Mouse (Mus musculus) embryonic facial prominence, embryonic 13.5 days (tissue): Measurements from ENCODE around the gene Acvr1b. TPM values are rescaled to one million over a fixed set of nuclear protein-coding genes. Genes with fewer than 3 reads are reported as not detected.

Source experiments
- ATAC-seq: fragments of 200-750 bp; cut with Nextera tagmentation; 2 replicates; pipeline ENCODE4 v1.8.0; 2017; ENCODE audit warnings: low read depth; ENCODE audit not compliant: insufficient number of reproducible peaks, insufficient read depth, low FRiP score, low TSS enrichment
- H3K27ac ChIP-seq: fragments of 300-500 bp; sonication (generic); 2 replicates; pipeline ENCODE4 v1.5.1; 2015; ENCODE audit warnings: moderate library complexity, mild to moderate bottlenecking, inconsistent platforms
- H3K27me3 ChIP-seq: fragments of 300-500 bp; sonication (generic); 2 replicates; pipeline ENCODE4 v1.6.1; 2015; ENCODE audit warnings: mild to moderate bottlenecking, inconsistent platforms
- H3K36me3 ChIP-seq: fragments of 300-500 bp; sonication (generic); 2 replicates; pipeline ENCODE4 v1.6.1; 2015; ENCODE audit warnings: mild to moderate bottlenecking, inconsistent platforms
- H3K4me1 ChIP-seq: fragments of 300-500 bp; sonication (generic); 2 replicates; pipeline ENCODE4 v1.6.1; 2015; ENCODE audit warnings: inconsistent platforms
- H3K4me2 ChIP-seq: fragments of 300-500 bp; sonication (generic); 2 replicates; pipeline ENCODE4 v1.6.1; 2015; ENCODE audit warnings: moderate library complexity, mild to moderate bottlenecking, inconsistent platforms
- H3K4me3 ChIP-seq: fragments of 300-500 bp; sonication (generic); 2 replicates; pipeline ENCODE4 v1.5.1; 2015; ENCODE audit warnings: mild to moderate bottlenecking, inconsistent platforms
- H3K9ac ChIP-seq: fragments of 300-500 bp; sonication (generic); 2 replicates; pipeline ENCODE4 v1.6.1; 2015; ENCODE audit warnings: mild to moderate bottlenecking, inconsistent platforms
- H3K9me3 ChIP-seq: fragments of 300-500 bp; sonication (generic); 2 replicates; pipeline ENCODE4 v1.6.1; 2016; ENCODE audit warnings: inconsistent platforms
- WGBS: fragments of 180-500 bp; shearing (Covaris S2); methylation state at CpG from one replicate; pipeline ENCODE4 v1.1.7; 2015; ENCODE audit warnings: mixed read lengths; 5-methylcytosine and 5-hydroxymethylcytosine counted together
- polyA plus RNA-seq: library from polyadenylated mRNA; unstranded; fragments of >200 nt; fragmentation: Nextera tagmentation; extraction: Ambion mirVana; gene quantifications from 2 replicates; pipeline ENCODE4 v1.2.1, GENCODE M21; 2015

Acvr1b gene
- polyA plus RNA-seq, 1 experiment from 2014 or later, result 8.0 TPM

GRCm38 (mm10) chr15:101242645-101243044, 68.8 kb downstream of the Acvr1b start:
- Histone ChIP-seq H3K4me3 (no peak overlapping the region), H3K4me1 (peaks cover 35% of the 10 kb centered on the region), H3K27me3 (0 out of 2 replicates have a peak, but pooled peaks cover 3% of the 10 kb centered on the region), H3K9me3 (no peaks in the 10 kb centered on the region), H3K36me3 (no peaks in the 10 kb centered on the region), H3K27ac (no peak overlapping the region), H3K4me2 (no peak overlapping the region), H3K9ac (no peak overlapping the region)
- WGBS, result 21% methylated on average over 8 of the region's 8 CpGs
- no peak for ATAC-seq

GRCm38 (mm10) chr15:101244012-101244411, 70.1 kb downstream of the Acvr1b start:
- ATAC-seq, result no peak
- Histone ChIP-seq H3K4me1 (peaks cover 37% of the 10 kb centered on the region), H3K27me3 (no peaks in the 10 kb centered on the region), H3K9ac (no peak overlapping the region), H3K9me3 (no peaks in the 10 kb centered on the region), H3K4me3 (no peak overlapping the region), H3K36me3 (no peaks in the 10 kb centered on the region), H3K4me2 (no peak overlapping the region), H3K27ac (no peak overlapping the region)
- WGBS, result 62% methylated on average over 3 of the region's 3 CpGs

- Histone ChIP-seq H3K9ac (peak overlapping the region; percentile 72), H3K4me2 (peak overlapping the region; percentile 66), H3K9me3 (no peaks in the 10 kb centered on the region), H3K27me3 (no peaks in the 10 kb centered on the region), H3K36me3 (no peaks in the 10 kb centered on the region), H3K4me1 (peaks cover 25% of the 10 kb centered on the region), H3K27ac (peak overlapping the region; percentile 94), H3K4me3 (peak overlapping the region; percentile 48)
- ATAC-seq, result peak; percentile 98
- under 1% methylated on average over 56 of the region's 56 CpGs for WGBS
Observed at GRCm38 (mm10) chr15:101246231-101247154, 72.6 kb downstream of the Acvr1b start.

- Histone ChIP-seq H3K27me3 (no peaks in the 10 kb centered on the region), H3K9ac (no peak overlapping the region), H3K36me3 (no peaks in the 10 kb centered on the region), H3K9me3 (no peaks in the 10 kb centered on the region), H3K4me1 (peaks cover 25% of the 10 kb centered on the region), H3K4me2 (peak overlapping the region; percentile 66), H3K4me3 (peak overlapping the region; percentile 48), H3K27ac (peak overlapping the region; percentile 94)
- no peak for ATAC-seq
- 32% methylated on average over 1 of the region's 1 CpGs for WGBS
Observed at GRCm38 (mm10) chr15:101247155-101247498, 73.3 kb downstream of the Acvr1b start.

- H3K4me3 ChIP-seq, result no peak overlapping the region
- no peak for ATAC-seq
- no peaks in the 10 kb centered on the region for H3K9me3 ChIP-seq
- 25% methylated on average over 5 of the region's 5 CpGs for WGBS
- H3K36me3 ChIP-seq, result no peaks in the 10 kb centered on the region
- peak overlapping the region; percentile 77; the same call in 1 of the 2 replicates for H3K27ac ChIP-seq
- H3K9ac ChIP-seq, result no peak overlapping the region
- H3K27me3 ChIP-seq, result no peaks in the 10 kb centered on the region
- no peak overlapping the region for H3K4me2 ChIP-seq
- H3K4me1 ChIP-seq, result peaks cover 19% of the 10 kb centered on the region
Observed at GRCm38 (mm10) chr15:101248029-101248710, 74.3 kb downstream of the Acvr1b start.

- Histone ChIP-seq H3K4me3 (no peak overlapping the region), H3K9me3 (no peaks in the 10 kb centered on the region), H3K4me1 (peaks cover 31% of the 10 kb centered on the region), H3K27ac (no peak overlapping the region), H3K9ac (no peak overlapping the region), H3K36me3 (no peaks in the 10 kb centered on the region), H3K27me3 (no peaks in the 10 kb centered on the region), H3K4me2 (no peak overlapping the region)
- WGBS, result 81% methylated on average over 9 of the region's 9 CpGs
- no peak for ATAC-seq
Observed at GRCm38 (mm10) chr15:101250220-101250800, 76.4 kb downstream of the Acvr1b start.

- Histone ChIP-seq H3K27ac (no peak overlapping the region), H3K9me3 (no peaks in the 10 kb centered on the region), H3K4me1 (peaks cover 26% of the 10 kb centered on the region), H3K36me3 (no peaks in the 10 kb centered on the region), H3K4me2 (no peak overlapping the region), H3K27me3 (no peaks in the 10 kb centered on the region), H3K9ac (no peak overlapping the region), H3K4me3 (no peak overlapping the region)
- no peak for ATAC-seq
- WGBS, result 83% methylated on average over 5 of the region's 5 CpGs
Observed at GRCm38 (mm10) chr15:101251930-101252329, 78.1 kb downstream of the Acvr1b start.

- no peak overlapping the region; the same call in 1 of the 2 replicates for H3K27ac ChIP-seq
- no peaks in the 10 kb centered on the region for H3K27me3 ChIP-seq
- H3K36me3 ChIP-seq, result no peaks in the 10 kb centered on the region
- peaks cover 22% of the 10 kb centered on the region for H3K4me1 ChIP-seq
- H3K4me2 ChIP-seq, result no peak overlapping the region
- H3K4me3 ChIP-seq, result no peak overlapping the region
- no peaks in the 10 kb centered on the region for H3K9me3 ChIP-seq
- no peak overlapping the region for H3K9ac ChIP-seq
- 88% methylated on average over 6 of the region's 6 CpGs for WGBS
- ATAC-seq, result no peak
Observed at GRCm38 (mm10) chr15:101252614-101253013, 78.7 kb downstream of the Acvr1b start.

GRCm38 (mm10) chr15:101253563-101253885, 79.7 kb downstream of the Acvr1b start:
- ATAC-seq, result no peak
- H3K9ac ChIP-seq, result peak overlapping the region; percentile 88
- H3K9me3 ChIP-seq, result no peaks in the 10 kb centered on the region
- no peaks in the 10 kb centered on the region for H3K36me3 ChIP-seq
- H3K27me3 ChIP-seq, result no peaks in the 10 kb centered on the region
- H3K4me3 ChIP-seq, result peak overlapping the region; percentile 65
- H3K4me1 ChIP-seq, result peaks cover 18% of the 10 kb centered on the region
- WGBS, result 13% methylated on average over 3 of the region's 3 CpGs
- H3K27ac ChIP-seq, result peak overlapping the region; percentile 44; the same call in 1 of the 2 replicates
- H3K4me2 ChIP-seq, result peak overlapping the region; percentile 90

- Histone ChIP-seq H3K27ac (peak within 1 kb of the TSS; percentile 44; the same call in 1 of the 2 replicates), H3K9me3 (no peaks in the 10 kb centered on the region), H3K4me1 (peaks cover 18% of the 10 kb centered on the region), H3K9ac (peak within 1 kb of the TSS; percentile 88), H3K4me2 (peak within 1 kb of the TSS; percentile 90), H3K4me3 (peak within 1 kb of the TSS; percentile 65), H3K36me3 (no peaks in the 10 kb centered on the region), H3K27me3 (no peaks in the 10 kb centered on the region)
- peak; percentile 32; the same call in 1 of the 2 replicates for ATAC-seq
- WGBS, result 1% methylated on average over 80 of the region's 82 CpGs
Observed at GRCm38 (mm10) chr15:101253886-101254795, 80.3 kb downstream of the Acvr1b start, which contains the start of gene Nr4a1. TSS of gene Nr4a1 (plus strand) at chr15:101254269.
